Mouse (Mus musculus): Measurements from ENCODE around the gene Disp1. TPM values are rescaled to one million over a fixed set of nuclear protein-coding genes. Genes with fewer than 3 reads are reported as not detected.

Gene Disp1
- polyA plus RNA-seq, 1 experiment = 5.2 TPM

- no peaks in the 10 kb centered on the region for H3K27me3 ChIP-seq (ENCODE audit: control insufficient read depth, insufficient read depth, low read length)
- no peak for DNase-seq
- no peak overlapping the region for H3K27ac ChIP-seq (ENCODE audit: insufficient read depth, low read length)
- H3K4me1 ChIP-seq (ENCODE audit: control insufficient read depth, insufficient read depth, low read length) = peaks cover 6% of the 10 kb centered on the region
- 76% methylated on average over 7 of the region's 7 CpGs for WGBS
- H3K4me3 ChIP-seq (replicated peaks; ENCODE audit: insufficient read depth, low read depth, low read length) = no peak overlapping the region
- TF ChIP-seq POLR2A (IDR thresholded peaks at IDR 0.05; ENCODE audit: borderline replicate concordance, insufficient read depth, low read length) = no peak
- TF ChIP-seq CTCF (IDR thresholded peaks at IDR 0.05; ENCODE audit: borderline replicate concordance, insufficient read depth, low read depth, low read length) = no peak
These were observed 181.9 kb downstream of the Disp1 start for GRCm38 (mm10) chr1:183039404-183039803.

Other genes starting within 250 kb of the Disp1 start
- 49.5 and 53.2 TPM in 2 replicates for gene Aida, start 75.1 kb upstream of the Disp1 start, polyA plus RNA-seq (2012; rRNA removed)
- 51.8 and 53.0 TPM in 2 replicates for gene Brox, start 75.7 kb upstream of the Disp1 start, polyA plus RNA-seq (2012; rRNA removed)
- gene Mia3, start 148.0 kb upstream of the Disp1 start, polyA plus RNA-seq (2012; rRNA removed) = 167 and 177 TPM in 2 replicates
- 25.8 and 27.2 TPM in 2 replicates for gene Taf1a, start 167.5 kb upstream of the Disp1 start, polyA plus RNA-seq (2012; rRNA removed)
- gene Hhipl2, start 196.7 kb upstream of the Disp1 start, polyA plus RNA-seq (2012; rRNA removed) = 0.24 and 0.33 TPM in 2 replicates